Mouse (Mus musculus) lung, postnatal 0 days (tissue): ENCODE results near the gene Unc119.

Source experiments
- CTCF ChIP-seq: IDR thresholded peaks from 2 replicates; pipeline ENCODE4 v1.5.1; 2016; ENCODE audit warnings: antibody characterized with exemption, mild to moderate bottlenecking
- EP300 ChIP-seq: IDR thresholded peaks from 2 replicates; pipeline ENCODE4 v1.6.1; 2016; ENCODE audit warnings: antibody characterized with exemption, mild to moderate bottlenecking, control low read depth

- TF ChIP-seq CTCF (no peak), EP300 (no peak)
These were observed 10.6 kb upstream of the Unc119 start for GRCm38 (mm10) chr11:78332676-78333075.
